9 mouse cellular contexts compared by ENCODE assay signal in the genomic region with DNA sequence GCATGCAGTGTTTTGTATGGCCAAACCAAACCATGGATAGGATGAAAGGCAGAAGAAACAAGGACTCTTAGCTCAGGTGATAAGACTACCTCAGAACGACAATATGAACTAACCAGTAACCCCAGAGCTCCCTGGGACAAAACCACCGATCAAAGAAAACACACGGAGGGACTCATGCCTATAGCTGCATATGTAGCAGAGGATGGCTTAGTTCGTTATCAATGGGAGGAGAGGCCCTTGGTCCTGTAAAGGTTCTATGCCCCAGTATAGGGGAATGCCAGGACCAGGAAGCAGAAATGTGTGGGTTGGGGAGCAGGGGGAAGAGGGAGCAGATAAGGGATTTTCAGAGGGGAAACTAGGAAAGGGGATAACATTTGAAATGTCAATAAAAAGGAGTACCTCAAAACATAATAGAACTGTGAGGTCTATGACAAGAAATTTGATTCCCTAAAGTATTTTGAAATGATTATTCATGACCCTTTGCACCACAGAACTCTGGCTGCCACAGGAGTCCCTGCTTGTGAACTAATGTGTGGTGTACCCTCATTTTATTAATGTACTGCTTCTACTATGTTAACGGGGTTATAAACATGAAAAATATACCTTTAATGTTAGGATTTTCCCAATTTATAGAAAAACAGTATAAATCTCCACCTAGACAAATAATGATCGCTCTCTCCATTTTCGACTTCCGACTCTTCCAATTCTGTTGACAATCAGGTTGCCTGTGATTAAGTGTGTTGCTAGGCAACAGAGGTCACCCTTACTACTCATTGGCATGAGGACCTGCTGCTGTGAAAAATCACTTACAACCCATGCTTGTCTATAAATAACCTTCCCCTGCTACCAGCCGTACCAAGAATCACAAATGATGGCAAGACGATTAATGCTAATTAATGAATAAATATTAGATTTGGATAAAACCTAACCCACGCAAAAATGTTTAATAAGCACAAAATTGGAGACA.
DNase-seq lines count a peak whose midpoint lies in the region; ATAC-seq lines count a peak whose summit lies in the region.
"Had no signal": no experiment of that assay in that cellular context is flagged by ENCODE, and none has a peak within 500 bp of the region (broad histone marks: within the 10 kb centered on the region; RNA-seq: fewer than 3 reads in every experiment).

No protein-coding gene starts in this region.

- H3K4me3 ChIP-seq in forebrain, embryonic 16.5 days (replicated peaks; ENCODE audit: low read length) = no peak overlapping the region
- no peak overlapping the region for H3K4me3 ChIP-seq in hindbrain, embryonic 16.5 days (ENCODE audit: low read length)
- H3K4me3 ChIP-seq: embryonic facial prominence, embryonic 12.5 days had no signal

- no peaks in the 10 kb centered on the region for H3K36me3 ChIP-seq in forebrain, embryonic 16.5 days (ENCODE audit: control insufficient read depth, insufficient read depth)
- H3K36me3 ChIP-seq in hindbrain, embryonic 16.5 days (ENCODE audit: control insufficient read depth, insufficient read depth, low read length) = no peaks in the 10 kb centered on the region
- H3K36me3 ChIP-seq: embryonic facial prominence, embryonic 12.5 days had no signal

- H3K4me2 ChIP-seq in forebrain, embryonic 16.5 days (ENCODE audit: low read length) = no peak overlapping the region
- H3K4me2 ChIP-seq in hindbrain, embryonic 16.5 days (ENCODE audit: low read length) = no peak overlapping the region; the same call in 1 of the 2 replicates
- H3K4me2 ChIP-seq: embryonic facial prominence, embryonic 12.5 days had no signal

- H3K9me3 ChIP-seq in forebrain, embryonic 16.5 days (ENCODE audit: control insufficient read depth, low read length) = no peaks in the 10 kb centered on the region
- H3K9me3 ChIP-seq in hindbrain, embryonic 16.5 days (ENCODE audit: control insufficient read depth, low read length) = no peaks in the 10 kb centered on the region
- H3K9me3 ChIP-seq: embryonic facial prominence, embryonic 12.5 days had no signal

- peak; percentile 61 for ATAC-seq in forebrain, embryonic 16.5 days
- ATAC-seq in hindbrain, embryonic 16.5 days = peak; percentile 87

- peak; percentile 5 for DNase-seq in retina, postnatal 1 day
- DNase-seq in retina, embryonic 14.5 days (ENCODE audit: low spot score) = no peak
- DNase-seq in kidney, postnatal 14 days = no peak
- no peak for DNase-seq in kidney, postnatal 25 days
- DNase-seq in right cerebral cortex, adult 2 months (ENCODE audit: low spot score in 2 of 2) = no peak

- H3K9ac ChIP-seq in forebrain, embryonic 16.5 days (replicated peaks; ENCODE audit: low read depth, low read length) = no peak overlapping the region
- H3K9ac ChIP-seq in hindbrain, embryonic 16.5 days (ENCODE audit: low read depth, low read length) = no peak overlapping the region
- H3K9ac ChIP-seq: embryonic facial prominence, embryonic 12.5 days had no signal

- H3K27ac ChIP-seq in forebrain, embryonic 16.5 days (ENCODE audit: low read length) = no peak overlapping the region
- no peak overlapping the region for H3K27ac ChIP-seq in hindbrain, embryonic 16.5 days (ENCODE audit: low read depth, low read length)
- H3K27ac ChIP-seq: embryonic facial prominence, embryonic 12.5 days; kidney, postnatal 0 days had no signal

- H3K27me3 ChIP-seq in forebrain, embryonic 16.5 days (replicated peaks; ENCODE audit: control insufficient read depth, insufficient read depth, low read length) = no peaks in the 10 kb centered on the region
- H3K27me3 ChIP-seq in hindbrain, embryonic 16.5 days (replicated peaks; ENCODE audit: control insufficient read depth, insufficient read depth, low read length) = no peaks in the 10 kb centered on the region
- H3K27me3 ChIP-seq: embryonic facial prominence, embryonic 12.5 days had no signal

- 0 out of 2 replicates have a peak, but pooled peaks cover 2% of the 10 kb centered on the region for H3K4me1 ChIP-seq in forebrain, embryonic 16.5 days (replicated peaks; ENCODE audit: control insufficient read depth, insufficient read depth, low read length)
- H3K4me1 ChIP-seq in hindbrain, embryonic 16.5 days (ENCODE audit: control insufficient read depth, insufficient read depth, low read depth, low read length) = peaks cover 5% of the 10 kb centered on the region; the same call in 1 of the 2 replicates
- H3K4me1 ChIP-seq: embryonic facial prominence, embryonic 12.5 days had no signal

- WGBS in forebrain, embryonic 16.5 days = 44% methylated on average over 11 of the region's 11 CpGs
- 35% methylated on average over 11 of the region's 11 CpGs for WGBS in hindbrain, embryonic 16.5 days
